Mouse (Mus musculus) limb, embryonic 15.5 days (tissue): ENCODE results near the gene Sox13. TPM values are rescaled to one million over a fixed set of nuclear protein-coding genes. Genes with fewer than 3 reads are reported as not detected.

Source experiments
- ATAC-seq: fragments of 200-750 bp; cut with Nextera tagmentation; 2 replicates; pipeline ENCODE4 v1.8.0; 2017; ENCODE audit warnings: low read depth, moderate TSS enrichment; ENCODE audit not compliant: insufficient number of reproducible peaks, low FRiP score, low TSS enrichment
- H3K27ac ChIP-seq: fragments of 300-500 bp; sonication (generic); 2 replicates; pipeline ENCODE4 v1.5.1; 2015; ENCODE audit warnings: moderate library complexity, mild to moderate bottlenecking, inconsistent platforms
- H3K27me3 ChIP-seq: fragments of 300-500 bp; sonication (generic); 2 replicates; pipeline ENCODE4 v1.6.1; 2015; ENCODE audit warnings: inconsistent platforms
- H3K36me3 ChIP-seq: fragments of 300-500 bp; sonication (generic); 2 replicates; pipeline ENCODE4 v1.6.1; 2015; ENCODE audit warnings: inconsistent platforms
- H3K4me1 ChIP-seq: fragments of 300-500 bp; sonication (generic); 2 replicates; pipeline ENCODE4 v1.6.1; 2015; ENCODE audit warnings: inconsistent platforms
- H3K4me2 ChIP-seq: fragments of 300-500 bp; sonication (generic); 2 replicates; pipeline ENCODE4 v1.6.1; 2015; ENCODE audit warnings: mild to moderate bottlenecking, inconsistent platforms
- H3K4me3 ChIP-seq: fragments of 300-500 bp; sonication (generic); 2 replicates; pipeline ENCODE4 v1.5.1; 2015; ENCODE audit warnings: mild to moderate bottlenecking, inconsistent platforms
- H3K9ac ChIP-seq: fragments of 300-500 bp; sonication (generic); 2 replicates; pipeline ENCODE4 v1.6.1; 2015; ENCODE audit warnings: inconsistent platforms
- H3K9me3 ChIP-seq: fragments of 300-500 bp; sonication (generic); 2 replicates; pipeline ENCODE4 v1.6.1; 2016; ENCODE audit warnings: inconsistent platforms
- WGBS: fragments of 180-500 bp; shearing (Covaris S2); methylation state at CpG from one replicate; pipeline ENCODE4 v1.1.7; 2015; 5-methylcytosine and 5-hydroxymethylcytosine counted together
- polyA plus RNA-seq: library from polyadenylated mRNA; unstranded; fragments of >200 nt; fragmentation: Nextera tagmentation; extraction: Ambion mirVana; gene quantifications from 2 replicates; pipeline ENCODE4 v1.2.1, GENCODE M21; 2015

The Sox13 gene
- polyA plus RNA-seq, 1 experiment from 2014 or later: 4.1 TPM

DNA sequence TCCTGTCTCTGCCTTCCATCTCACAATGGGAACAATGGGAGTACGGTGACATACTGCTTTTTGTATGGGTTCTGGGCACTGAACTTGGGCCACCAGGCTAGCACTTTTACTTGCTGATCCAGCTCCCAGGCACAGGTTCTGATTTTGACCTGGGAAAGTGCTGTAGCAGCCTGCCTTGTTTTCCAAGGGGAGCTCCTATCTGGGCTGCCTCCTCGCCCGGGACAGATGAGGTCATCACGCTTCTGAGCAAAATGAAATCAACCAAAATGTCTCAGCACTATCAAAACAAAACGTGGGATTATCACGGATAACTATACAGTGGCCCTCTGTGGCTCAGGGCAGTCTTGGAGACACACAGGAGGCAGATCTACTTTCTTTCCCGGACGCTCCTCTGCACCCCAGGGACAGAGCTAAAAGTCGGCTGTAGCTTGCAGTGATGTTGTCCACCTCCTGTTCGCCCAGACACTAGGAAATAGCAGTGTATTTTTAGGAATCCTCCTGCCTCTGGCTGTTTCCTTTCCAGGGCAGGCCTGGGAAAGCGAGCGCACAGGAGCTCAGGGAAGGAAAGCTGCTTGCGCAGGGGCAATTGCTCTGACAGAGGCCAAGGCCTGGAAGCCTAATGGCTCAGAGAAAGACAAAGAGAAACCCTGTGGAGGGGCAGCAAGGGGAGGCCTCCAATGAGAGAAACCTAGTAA is 27.8 kb upstream of the Sox13 start:
- H3K36me3 ChIP-seq: no peaks in the 10 kb centered on the region
- WGBS: 65% methylated on average over 13 of the region's 13 CpGs
- H3K27me3 ChIP-seq: no peaks in the 10 kb centered on the region
- H3K27ac ChIP-seq: no peak overlapping the region
- no peak overlapping the region for H3K9ac ChIP-seq
- H3K9me3 ChIP-seq: no peaks in the 10 kb centered on the region
- H3K4me1 ChIP-seq: peaks cover 7% of the 10 kb centered on the region
- no peak for ATAC-seq
- H3K4me2 ChIP-seq: no peak overlapping the region
- H3K4me3 ChIP-seq: no peak overlapping the region

GRCm38 (mm10) chr1:133451025-133451424 is 26.8 kb upstream of the Sox13 start:
- no peak overlapping the region for H3K4me2 ChIP-seq
- H3K4me3 ChIP-seq: no peak overlapping the region
- no peak overlapping the region for H3K9ac ChIP-seq
- H3K36me3 ChIP-seq: no peaks in the 10 kb centered on the region
- no peak overlapping the region for H3K27ac ChIP-seq
- WGBS: 54% methylated on average over 11 of the region's 11 CpGs
- no peaks in the 10 kb centered on the region for H3K9me3 ChIP-seq
- ATAC-seq: no peak
- H3K27me3 ChIP-seq: no peaks in the 10 kb centered on the region
- H3K4me1 ChIP-seq: peaks cover 7% of the 10 kb centered on the region

DNA sequence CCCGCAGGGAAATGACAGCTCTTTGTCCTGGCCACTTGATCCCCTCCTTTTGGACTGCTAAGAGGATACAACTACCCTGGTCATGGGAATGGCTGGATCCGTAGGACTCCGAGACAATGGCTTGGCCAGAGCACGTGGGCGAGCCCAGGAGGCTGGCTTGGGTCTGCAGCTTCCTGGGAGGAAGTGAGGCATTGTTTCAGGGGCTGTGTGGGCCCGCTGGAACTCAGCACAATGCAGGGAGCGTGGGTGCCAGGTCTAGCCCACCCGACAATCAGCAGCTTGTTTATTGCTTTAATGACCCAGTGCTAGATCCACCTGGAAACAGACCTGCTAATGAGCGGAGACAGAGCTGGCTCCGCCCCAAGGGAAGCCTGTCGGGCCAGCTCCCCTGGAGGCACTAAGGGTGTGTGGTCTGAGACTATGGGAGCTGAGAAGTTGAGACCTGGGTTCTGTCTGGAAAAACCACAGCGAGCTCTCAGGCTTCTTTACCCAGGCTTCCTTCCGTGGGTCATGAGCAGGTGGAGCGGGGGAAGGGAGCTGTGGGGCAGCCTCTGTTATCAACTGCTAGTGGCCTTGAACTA is 24.3 kb upstream of the Sox13 start:
- no peak overlapping the region for H3K4me2 ChIP-seq
- no peaks in the 10 kb centered on the region for H3K27me3 ChIP-seq
- H3K4me3 ChIP-seq: no peak overlapping the region
- 0 out of 2 replicates have a peak, but pooled peaks have one; percentile 19 for ATAC-seq
- no peak overlapping the region for H3K27ac ChIP-seq
- peaks cover 7% of the 10 kb centered on the region for H3K4me1 ChIP-seq
- no peaks in the 10 kb centered on the region for H3K36me3 ChIP-seq
- no peaks in the 10 kb centered on the region for H3K9me3 ChIP-seq
- H3K9ac ChIP-seq: no peak overlapping the region
- WGBS: 19% methylated on average over 14 of the region's 14 CpGs

DNA sequence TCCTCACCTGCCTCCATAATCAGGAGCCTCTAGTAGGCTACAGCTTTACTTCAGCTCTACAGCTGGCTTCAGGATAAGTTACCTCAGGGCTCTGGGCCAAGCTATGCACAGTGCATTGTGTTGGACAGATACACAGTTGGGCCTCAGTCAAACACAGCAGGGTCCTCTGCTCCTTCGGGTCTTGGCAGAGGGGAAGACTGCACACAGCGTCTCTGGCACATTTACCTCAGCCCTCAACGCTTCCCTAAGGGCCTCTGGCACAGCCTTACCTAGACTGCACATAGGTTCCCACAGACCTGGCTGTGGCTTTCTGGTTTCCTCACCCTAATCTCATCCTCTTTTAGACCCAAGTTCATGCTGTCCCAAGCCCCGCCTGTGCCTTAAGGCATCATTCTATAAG is 22.1 kb upstream of the Sox13 start:
- whole genome bisulfite sequencing: 79% methylated on average over 4 of the region's 4 CpGs
- H3K4me2 ChIP-seq: no peak overlapping the region
- peaks cover 7% of the 10 kb centered on the region for H3K4me1 ChIP-seq
- no peak overlapping the region for H3K4me3 ChIP-seq
- no peak overlapping the region for H3K27ac ChIP-seq
- ATAC-seq: no peak
- H3K36me3 ChIP-seq: no peaks in the 10 kb centered on the region
- no peaks in the 10 kb centered on the region for H3K9me3 ChIP-seq
- no peaks in the 10 kb centered on the region for H3K27me3 ChIP-seq
- H3K9ac ChIP-seq: no peak overlapping the region

- no peaks in the 10 kb centered on the region for H3K27me3 ChIP-seq
- no peaks in the 10 kb centered on the region for H3K9me3 ChIP-seq
- 66% methylated on average over 8 of the region's 8 CpGs for whole genome bisulfite sequencing
- H3K4me1 ChIP-seq: peaks cover 7% of the 10 kb centered on the region
- H3K27ac ChIP-seq: no peak overlapping the region
- no peak overlapping the region for H3K4me2 ChIP-seq
- no peaks in the 10 kb centered on the region for H3K36me3 ChIP-seq
- no peak overlapping the region for H3K4me3 ChIP-seq
- H3K9ac ChIP-seq: no peak overlapping the region
- no peak for ATAC-seq
Measured at GRCm38 (mm10) chr1:133444315-133444714, 20.1 kb upstream of the Sox13 start.

- Histone ChIP-seq H3K4me1 (peaks cover 15% of the 10 kb centered on the region), H3K27ac (no peak overlapping the region), H3K36me3 (no peaks in the 10 kb centered on the region), H3K9me3 (no peaks in the 10 kb centered on the region), H3K9ac (no peak overlapping the region), H3K4me2 (no peak overlapping the region), H3K4me3 (no peak overlapping the region), H3K27me3 (no peaks in the 10 kb centered on the region)
- no peak for ATAC-seq
- 44% methylated on average over 14 of the region's 14 CpGs for WGBS
Measured at GRCm38 (mm10) chr1:133437916-133438683, 13.9 kb upstream of the Sox13 start.

DNA sequence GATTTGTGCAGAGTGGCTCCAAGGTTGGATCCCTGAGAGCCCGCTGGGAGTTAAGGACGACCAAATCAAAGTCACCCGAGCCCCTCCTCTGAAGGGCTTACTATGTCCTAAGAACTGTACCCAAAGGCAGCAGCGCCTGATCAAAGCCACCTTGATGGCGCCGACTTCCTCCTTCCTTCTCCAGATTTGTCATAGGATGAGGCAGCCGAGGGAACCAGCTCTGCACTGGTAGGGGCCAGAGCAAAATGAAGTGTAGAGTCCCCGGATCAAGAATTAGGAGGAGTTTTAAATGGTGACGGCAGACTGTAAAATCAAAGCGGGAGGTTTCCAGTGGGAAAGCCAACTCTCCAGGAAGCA is 10.6 kb upstream of the Sox13 start:
- WGBS: 10% methylated on average over 10 of the region's 10 CpGs
- ATAC-seq: no peak
- no peaks in the 10 kb centered on the region for H3K36me3 ChIP-seq

DNA sequence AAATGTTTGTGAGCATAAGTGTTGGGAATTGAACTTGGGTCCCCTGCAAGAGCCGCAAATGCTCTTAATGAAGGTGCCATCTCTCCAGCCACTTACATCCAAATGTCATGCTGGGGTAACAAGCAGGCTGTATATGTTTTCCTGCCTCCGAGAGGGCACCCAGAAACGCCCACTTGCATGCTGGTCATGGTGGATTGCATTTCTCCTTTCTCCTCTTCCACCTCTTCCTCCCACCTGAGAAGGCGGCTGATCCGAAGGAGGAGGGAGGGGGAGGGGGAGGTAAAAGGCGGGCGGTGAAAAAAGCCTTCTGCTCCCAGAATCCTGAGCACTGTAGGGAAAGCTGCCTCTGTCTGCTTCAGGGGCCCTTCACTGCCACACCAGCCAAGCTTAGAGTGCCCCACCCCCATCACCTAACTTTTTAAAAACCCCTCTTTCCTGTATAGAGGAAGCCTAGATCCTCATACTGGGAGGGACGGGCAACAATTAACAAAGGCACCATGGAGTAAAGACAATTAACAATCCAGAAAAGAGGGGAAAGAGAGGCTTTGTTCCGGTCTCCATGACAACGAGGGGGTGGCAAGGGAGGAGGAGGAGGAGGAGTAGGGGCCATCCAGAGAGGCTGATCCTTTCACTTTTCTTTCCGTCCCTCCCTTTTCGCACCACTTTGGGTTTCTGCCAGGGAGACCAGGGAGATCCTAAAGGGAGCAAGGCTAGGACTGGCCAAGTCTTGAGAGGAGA is 10.0 kb upstream of the Sox13 start:
- Histone ChIP-seq H3K27me3 (no peaks in the 10 kb centered on the region), H3K4me1 (peaks cover 15% of the 10 kb centered on the region), H3K4me2 (peak overlapping the region; percentile 46), H3K36me3 (no peaks in the 10 kb centered on the region), H3K4me3 (peak overlapping the region; percentile 28), H3K9me3 (no peaks in the 10 kb centered on the region), H3K9ac (no peak overlapping the region; the same call in 1 of the 2 replicates), H3K27ac (no peak overlapping the region)
- ATAC-seq: no peak
- 13% methylated on average over 11 of the region's 12 CpGs for WGBS

More for the DNA sequence above, 10.6 kb upstream of the Sox13 start:
- Histone ChIP-seq H3K27ac (no peak overlapping the region), H3K4me1 (peaks cover 15% of the 10 kb centered on the region), H3K9ac (no peak overlapping the region), H3K27me3 (no peaks in the 10 kb centered on the region), H3K9me3 (no peaks in the 10 kb centered on the region), H3K4me2 (peak overlapping the region; percentile 46), H3K4me3 (peak overlapping the region; percentile 28)

- no peaks in the 10 kb centered on the region for H3K9me3 ChIP-seq
- no peak for ATAC-seq
- H3K27me3 ChIP-seq: no peaks in the 10 kb centered on the region
- no peak overlapping the region for H3K9ac ChIP-seq
- WGBS: 19% methylated on average over 2 of the region's 2 CpGs
- no peak overlapping the region for H3K4me2 ChIP-seq
- H3K4me1 ChIP-seq: peaks cover 15% of the 10 kb centered on the region
- H3K4me3 ChIP-seq: no peak overlapping the region
- H3K36me3 ChIP-seq: no peaks in the 10 kb centered on the region
- H3K27ac ChIP-seq: no peak overlapping the region
Measured at GRCm38 (mm10) chr1:133432566-133432965, 8.4 kb upstream of the Sox13 start.

- H3K4me3 ChIP-seq: no peak overlapping the region
- H3K4me2 ChIP-seq: no peak overlapping the region
- no peaks in the 10 kb centered on the region for H3K36me3 ChIP-seq
- no peak overlapping the region for H3K9ac ChIP-seq
- peaks cover 15% of the 10 kb centered on the region for H3K4me1 ChIP-seq
- ATAC-seq: no peak
- 91% methylated on average over 2 of the region's 2 CpGs for WGBS
- no peak overlapping the region for H3K27ac ChIP-seq
- H3K9me3 ChIP-seq: no peaks in the 10 kb centered on the region
- H3K27me3 ChIP-seq: no peaks in the 10 kb centered on the region
Measured at GRCm38 (mm10) chr1:133431133-133431532, 7.0 kb upstream of the Sox13 start.

DNA sequence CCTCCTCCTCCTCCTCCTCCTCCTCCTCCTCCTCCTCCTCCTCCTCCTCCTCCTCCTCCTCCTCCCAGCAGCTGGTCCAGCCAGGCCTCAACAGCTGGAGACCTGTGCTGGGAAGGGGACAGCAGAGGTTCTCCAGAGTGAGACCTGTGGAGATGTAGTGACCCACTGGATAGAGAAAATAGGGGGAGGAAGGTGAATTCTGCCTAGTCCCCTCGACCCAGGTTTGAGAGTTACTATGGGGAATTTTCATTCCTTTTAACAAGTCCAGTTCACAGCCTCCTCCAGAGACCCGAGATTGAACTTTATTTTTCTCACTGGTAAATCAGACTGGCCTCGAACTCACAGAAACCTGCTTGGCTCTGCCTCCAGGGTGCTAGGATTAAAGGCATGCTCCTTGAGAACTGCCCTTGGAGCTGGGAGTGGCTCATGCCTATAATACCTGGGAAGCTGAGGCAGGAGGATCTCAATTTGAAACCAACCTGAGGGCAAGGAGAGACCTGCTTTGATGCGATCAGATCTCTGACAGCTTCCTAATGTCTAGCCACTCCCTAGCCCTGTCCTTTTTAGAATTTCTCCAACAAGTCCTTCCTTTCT is 467 bp upstream of the Sox13 start:
- Histone ChIP-seq H3K4me2 (peak overlapping the region; percentile 99; the same call in 1 of the 2 replicates), H3K27ac (no peak overlapping the region), H3K4me1 (peaks cover 13% of the 10 kb centered on the region), H3K4me3 (peak overlapping the region; percentile 58; the same call in 1 of the 2 replicates), H3K27me3 (peaks cover 18% of the 10 kb centered on the region), H3K9ac (no peak overlapping the region), H3K36me3 (no peaks in the 10 kb centered on the region), H3K9me3 (no peaks in the 10 kb centered on the region)
- 60% methylated on average over 4 of the region's 4 CpGs for WGBS
- no peak for ATAC-seq
